Mouse (Mus musculus) cerebellum, adult 2 months (tissue): ENCODE measurements around the gene Ift46.

Experiments used
- CTCF ChIP-seq: fragments of 200-500 bp; IDR thresholded peaks from 2 replicates; pipeline ENCODE4 v1.5.1; 2011; ENCODE audit warnings: low read depth, mild to moderate bottlenecking, control low read depth, low read length, moderate library complexity, borderline replicate concordance; ENCODE audit not compliant: insufficient read depth
- POLR2A ChIP-seq: fragments of 200-500 bp; IDR thresholded peaks from 2 replicates; pipeline ENCODE4 v1.6.1; 2011; ENCODE audit warnings: low read length, control low read depth, borderline replicate concordance; ENCODE audit not compliant: insufficient read depth

DNA sequence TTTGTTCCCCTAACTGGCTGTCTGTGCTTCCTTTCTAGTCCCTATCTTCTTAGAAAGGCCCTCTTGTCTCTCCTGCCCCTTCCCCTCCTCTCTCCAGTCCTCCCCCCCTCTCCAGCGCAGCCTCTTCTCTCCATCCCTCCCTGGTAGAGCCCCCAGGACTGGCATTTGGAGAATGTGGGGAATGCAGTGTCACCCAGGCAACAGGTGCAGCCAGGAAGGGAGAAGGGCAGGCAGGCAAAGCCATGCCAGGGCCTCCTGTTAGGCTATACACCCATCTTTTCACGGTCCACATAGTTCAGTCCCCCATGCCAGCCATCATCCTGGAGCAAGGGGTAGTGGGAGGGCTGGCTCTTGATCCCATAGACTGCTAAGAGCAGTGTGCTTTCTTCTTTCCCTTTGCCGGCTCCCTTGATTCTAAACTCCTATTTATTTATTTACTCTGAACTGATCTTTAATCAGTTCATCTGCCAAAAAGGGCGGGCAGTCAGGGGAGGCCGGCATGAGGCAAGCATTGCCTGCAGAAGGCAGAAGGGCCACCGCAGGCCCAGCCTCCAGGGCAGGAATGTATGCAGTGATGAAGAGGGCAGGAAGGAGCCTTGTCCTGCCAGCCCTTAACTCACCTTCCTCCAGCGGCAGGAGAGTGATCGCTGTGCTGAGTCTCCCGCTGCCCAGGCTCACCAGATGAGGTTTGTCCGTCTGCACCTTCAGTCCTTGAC lies 41.1 kb upstream of the Ift46 start:
- no peak for TF ChIP-seq POLR2A
- no peak for TF ChIP-seq CTCF
